Mouse (Mus musculus): ENCODE measurements at regions not wholly inside any gene's neighbourhood (a gene's known extent, or its start where the extent isn't known, plus 50 kb on each side); places are given as distances from the start of the nearest gene placed in this dataset.

DNA sequence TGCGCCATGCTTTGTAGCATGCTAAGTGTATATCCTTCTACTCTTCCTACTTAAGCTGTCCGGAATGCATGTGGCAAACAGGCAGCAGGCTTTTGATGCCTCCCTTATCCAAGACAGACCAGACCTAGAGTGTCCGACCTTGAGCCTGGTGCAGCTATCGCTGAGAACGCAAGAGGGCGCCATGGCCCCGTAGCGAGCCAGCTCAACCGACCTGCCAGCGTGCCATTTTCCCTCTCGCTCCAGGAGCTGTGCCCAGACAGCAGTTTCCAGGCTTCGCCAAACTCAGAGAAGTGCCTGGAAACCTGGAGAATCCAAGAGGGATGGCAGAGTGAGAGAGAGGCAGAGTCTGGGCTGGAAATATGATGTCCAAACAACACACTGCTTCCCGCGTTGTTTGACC, 155.8 kb upstream of the Gm12830 start:
- DNase-seq (ENCODE audit: low spot score in 2 of 2) = peak; percentile 89 to 90

DNA sequence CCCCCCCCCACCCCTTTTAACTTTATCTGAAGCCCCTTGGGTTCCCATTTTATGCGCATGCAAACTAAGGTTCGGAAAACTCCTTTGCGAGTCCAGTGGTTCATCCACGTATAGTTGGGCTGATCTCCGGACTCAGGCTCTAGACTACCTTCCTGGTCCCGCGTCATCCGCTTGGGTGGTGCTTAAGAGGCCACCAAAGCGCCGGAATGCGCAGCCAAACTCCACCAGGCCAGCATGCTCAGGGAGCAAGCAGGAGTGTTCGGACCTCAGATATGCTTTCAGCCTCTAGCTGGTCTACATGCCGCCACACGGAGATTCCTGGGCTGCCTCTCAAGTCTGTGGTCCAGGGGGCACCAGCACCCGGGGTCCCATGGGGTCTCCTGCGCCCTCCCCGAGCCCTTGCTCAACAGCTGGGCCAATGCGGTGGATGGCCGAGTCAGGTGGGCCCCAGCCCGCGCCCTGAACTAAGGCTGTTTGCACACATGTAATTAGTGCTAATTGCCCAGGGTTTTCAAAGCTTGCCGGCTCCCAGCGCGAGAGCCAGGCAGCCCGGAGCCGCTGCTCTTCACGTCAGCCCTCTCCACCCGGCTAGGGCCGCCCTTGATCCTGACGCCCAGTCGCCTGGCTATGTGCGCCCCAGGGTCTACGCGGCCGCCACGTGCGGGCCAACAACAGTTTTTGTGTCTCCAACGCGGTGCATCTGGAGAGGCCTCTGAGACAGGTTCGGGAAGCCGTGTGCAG, 155.1 kb upstream of the Gm12830 start:
- no peak for DNase-seq (ENCODE audit: low spot score in 2 of 2)

DNA sequence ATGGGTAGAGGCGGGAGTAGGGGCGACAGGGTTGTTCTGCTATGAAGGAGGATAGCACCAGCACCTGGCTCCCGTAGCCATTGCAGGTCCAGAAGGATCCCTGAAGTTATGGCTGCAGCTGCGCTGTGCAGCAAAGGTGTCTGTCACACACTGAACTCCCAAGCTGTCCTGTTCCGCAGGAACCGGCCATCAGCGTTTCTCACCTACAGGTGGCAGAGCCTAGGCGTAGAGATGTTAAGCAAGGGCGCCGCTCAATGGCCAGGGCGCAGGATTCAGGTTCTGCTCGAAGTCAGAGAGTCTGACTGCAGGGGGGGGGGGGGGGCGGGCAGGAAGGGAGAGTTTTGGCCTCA, 154.6 kb upstream of the Gm12830 start:
- no peak for DNase-seq (ENCODE audit: low spot score in 2 of 2)

DNA sequence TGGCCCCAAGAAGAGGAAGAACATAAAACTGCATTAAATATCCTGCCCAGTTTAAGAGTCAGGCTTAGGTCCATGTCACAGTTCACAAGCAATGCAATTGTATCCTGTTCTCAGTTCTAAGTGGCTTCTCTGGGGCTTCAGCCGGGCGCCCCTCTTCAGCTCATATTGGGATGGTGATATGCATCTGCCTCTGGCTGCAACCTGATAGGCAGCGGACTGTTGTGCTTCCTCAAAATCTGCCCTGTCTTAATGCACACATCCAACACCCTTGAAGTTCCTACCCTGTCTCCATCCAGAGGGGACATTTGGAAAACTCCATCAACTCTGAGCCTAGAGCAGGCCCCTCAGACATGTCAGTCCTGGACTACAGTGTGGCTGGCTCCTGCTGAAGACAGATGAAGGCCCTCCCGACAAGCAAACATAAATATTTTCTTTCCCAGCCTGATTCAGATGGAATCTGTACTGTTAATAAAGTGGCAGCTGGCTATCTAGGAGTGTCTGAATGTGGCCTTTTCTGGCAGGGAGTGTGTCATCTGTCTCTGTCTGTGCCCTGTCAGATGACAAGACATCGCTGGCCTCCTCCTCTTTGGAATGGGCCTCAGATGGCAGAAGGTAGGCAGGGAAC, 149.3 kb upstream of the Gm12830 start:
- no peak for DNase-seq (ENCODE audit: low spot score in 2 of 2)

DNA sequence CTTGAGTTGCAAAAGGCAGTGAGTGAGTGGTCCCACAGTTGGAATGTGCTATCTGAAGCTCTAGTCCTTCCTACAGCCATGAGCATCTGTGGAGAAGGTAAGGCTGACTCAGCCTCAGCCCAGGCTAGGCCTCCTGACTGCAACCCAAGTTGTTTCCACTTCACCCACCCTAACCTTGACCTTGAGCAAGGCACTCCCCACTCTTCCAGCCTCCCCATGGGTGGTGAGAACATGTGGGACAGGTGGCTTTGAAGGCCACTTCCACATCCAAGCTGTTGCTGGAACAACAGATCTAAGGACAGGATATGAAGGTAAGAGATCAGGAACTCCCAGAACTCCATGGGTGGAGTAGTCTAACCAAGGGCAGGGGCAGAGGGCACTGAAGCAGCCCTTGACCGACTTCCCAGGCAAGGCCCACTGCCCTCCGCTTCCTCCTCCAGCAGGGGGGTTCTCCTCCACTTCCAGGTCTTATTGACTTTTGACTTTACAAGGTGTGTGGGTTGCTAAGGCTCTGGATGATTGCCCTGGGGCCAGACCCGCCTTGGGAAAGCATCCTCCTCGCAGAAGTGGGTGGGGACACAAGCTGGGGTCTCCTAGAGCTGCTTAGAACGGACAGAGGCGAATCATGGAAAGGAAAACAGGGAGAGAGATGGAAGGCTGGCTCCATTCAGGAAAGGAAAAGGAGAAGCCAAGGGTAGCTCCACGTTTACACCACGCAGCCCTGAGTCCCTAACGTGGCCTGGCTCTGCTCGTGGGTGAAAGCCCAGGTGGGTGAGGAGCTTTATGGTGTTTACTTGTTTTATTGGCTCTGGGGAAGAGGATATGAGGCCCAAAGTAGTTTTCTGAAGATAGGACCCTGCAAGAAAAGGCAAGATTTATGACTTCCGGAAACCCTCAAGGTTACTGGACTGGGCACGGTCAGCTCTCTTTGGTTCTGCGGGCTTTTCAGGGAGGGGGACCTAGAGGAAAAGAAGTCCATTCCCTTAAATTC, 144.3 kb upstream of the Gm12830 start:
- DNase-seq (ENCODE audit: low spot score in 2 of 2) = no peak

DNA sequence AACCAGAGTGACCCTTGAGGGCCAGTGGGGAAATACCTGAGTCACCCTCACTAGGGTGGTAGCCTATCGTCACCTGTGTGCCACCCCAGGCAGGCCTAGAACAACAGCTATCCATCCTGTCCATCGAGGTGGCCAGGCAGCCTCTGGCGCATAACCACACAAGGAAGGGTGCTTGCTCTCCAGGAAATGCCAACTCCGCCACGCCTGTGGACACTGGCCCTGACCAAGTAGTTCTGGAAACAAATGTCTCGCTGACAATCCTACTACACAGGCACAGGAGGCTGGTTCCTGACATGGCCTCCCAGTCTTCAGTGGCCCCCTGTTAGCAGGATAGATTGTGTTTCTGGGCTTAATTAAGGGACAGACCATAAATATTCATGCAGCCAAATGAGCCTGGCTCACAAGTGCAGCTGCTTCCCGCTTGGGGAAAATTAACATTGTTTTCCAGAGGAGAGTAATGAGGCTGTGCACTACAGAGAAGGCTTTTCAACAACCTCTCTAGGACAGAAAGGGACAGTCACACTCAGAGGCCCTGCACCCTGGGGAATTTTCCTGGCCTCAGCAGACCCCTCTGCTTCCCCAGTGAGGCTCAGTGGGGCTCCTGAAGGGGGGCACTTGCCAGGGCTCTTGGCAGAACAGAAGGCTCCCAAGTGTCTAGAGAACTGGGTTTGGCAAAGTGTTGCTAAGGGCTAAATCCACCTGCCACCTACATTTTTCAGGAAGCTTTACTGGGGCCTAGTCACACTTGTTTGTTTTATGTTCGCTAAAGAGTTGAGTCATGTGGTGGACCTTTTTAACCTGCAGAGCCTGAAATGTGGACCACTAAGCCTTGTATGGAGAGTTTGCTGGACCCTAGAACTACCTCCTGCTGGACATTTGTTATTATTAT, 143.2 kb upstream of the Gm12830 start:
- peak in 1 of 2 experiments; percentile 39 for DNase-seq (ENCODE audit: low spot score in 2 of 2)

DNA sequence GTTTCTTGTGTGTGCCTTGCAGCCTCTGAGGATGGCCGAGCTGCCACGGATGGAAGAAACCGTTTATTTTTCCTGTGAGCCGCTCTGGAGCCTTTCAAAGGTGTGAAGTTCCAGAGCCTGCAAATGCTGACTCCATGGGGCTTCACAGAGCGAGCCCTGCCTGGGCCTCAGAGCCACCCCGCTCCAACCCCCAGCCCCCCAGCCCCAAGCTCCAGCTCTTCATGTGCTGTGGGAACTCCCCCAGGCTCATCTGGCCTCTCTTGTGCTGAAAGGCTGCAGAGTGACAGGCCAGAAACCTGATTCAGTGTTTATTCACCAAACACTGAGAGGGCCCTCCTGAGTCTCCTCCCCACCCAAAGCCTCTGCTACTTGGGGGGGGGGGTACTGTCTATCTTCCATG, 141.2 kb upstream of the Gm12830 start:
- DNase-seq (ENCODE audit: low spot score in 2 of 2) = no peak

DNA sequence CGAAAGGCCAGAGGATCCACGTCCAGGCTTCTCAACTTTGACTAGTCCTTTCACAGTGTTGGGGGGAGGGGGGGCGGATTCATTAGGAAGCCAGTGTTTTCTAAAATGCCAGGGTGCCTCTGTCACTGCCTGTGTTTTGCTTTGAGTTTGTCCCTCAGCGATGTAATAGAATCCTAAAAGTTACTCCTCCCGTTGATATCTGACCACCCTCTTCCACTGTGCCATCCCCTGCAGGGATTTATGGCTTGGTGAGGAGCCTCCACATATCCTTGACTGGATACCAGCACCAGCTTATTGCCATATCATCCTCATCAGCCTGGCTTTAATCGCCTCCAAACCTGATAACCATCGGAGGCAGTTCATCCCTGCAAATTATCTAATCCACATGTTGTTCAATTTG, 138.6 kb upstream of the Gm12830 start:
- no peak for DNase-seq (ENCODE audit: low spot score in 2 of 2)

DNA sequence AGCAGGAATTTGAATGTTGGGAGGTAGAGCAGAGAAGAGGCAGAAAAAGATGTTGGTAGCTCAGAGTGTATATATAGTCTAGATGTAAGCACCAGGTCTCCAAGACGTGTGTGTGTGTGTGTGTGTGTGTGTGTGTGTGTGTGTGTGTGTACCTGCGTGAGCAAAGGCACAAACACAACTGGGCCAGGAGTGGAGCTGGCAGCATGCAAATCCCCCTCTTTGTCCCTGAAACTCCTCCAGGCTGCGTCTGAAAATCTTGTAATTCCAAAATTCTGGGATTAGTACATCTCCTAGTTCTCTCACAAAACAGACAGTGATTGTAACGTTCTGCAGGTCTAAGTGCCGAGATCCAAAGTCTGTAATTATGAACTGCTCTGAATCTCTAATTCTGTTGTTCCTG, 137.8 kb upstream of the Gm12830 start:
- DNase-seq (ENCODE audit: low spot score in 2 of 2) = no peak

DNA sequence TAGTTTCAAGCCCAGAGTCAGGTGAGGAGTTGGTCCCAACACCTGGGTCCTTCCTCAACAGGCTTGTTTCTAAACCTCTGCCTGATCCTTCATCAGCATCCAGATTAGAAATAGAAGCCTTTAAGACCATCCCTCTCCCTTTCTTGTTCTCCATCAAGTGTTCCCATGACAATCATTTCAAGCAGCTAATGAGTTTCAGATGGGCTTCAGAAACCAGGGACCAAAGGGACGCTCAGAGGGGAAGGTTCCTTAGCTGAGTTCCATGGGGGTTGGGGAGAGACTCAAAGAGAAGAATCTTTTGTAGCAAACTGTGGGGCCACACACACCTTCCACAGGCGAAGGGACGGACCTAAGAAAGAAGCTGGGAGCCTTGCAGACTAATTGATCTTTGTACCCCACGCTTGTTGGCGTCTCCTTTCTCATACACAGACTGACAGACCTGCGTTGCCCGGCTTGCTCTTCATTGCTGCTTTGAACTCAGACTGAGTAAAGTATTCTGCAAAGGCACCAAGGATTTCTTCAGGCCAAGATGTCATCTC, 136.6 kb upstream of the Gm12830 start:
- no peak for DNase-seq (ENCODE audit: low spot score in 2 of 2)

DNA sequence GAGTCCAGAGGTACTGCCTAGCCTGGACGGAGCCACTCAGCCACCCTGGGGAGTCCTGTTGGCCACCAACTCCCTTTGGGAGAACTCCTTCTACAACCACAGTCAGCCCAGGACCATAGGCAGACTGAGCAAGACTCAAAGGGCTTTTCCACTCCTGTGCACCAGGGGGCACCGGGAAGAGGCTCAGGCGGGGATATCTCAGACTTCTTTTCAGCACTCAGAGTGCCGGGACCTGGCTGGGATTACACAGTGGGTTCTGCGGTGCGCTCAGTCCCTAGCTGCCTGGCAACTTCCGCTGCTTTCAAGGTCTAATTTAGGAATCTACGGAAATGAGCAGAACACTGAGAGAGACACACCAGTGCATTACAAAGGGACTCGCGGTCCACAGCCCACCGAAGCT, 136.1 kb upstream of the Gm12830 start:
- DNase-seq (ENCODE audit: low spot score in 2 of 2) = peak; percentile 49 to 62

DNA sequence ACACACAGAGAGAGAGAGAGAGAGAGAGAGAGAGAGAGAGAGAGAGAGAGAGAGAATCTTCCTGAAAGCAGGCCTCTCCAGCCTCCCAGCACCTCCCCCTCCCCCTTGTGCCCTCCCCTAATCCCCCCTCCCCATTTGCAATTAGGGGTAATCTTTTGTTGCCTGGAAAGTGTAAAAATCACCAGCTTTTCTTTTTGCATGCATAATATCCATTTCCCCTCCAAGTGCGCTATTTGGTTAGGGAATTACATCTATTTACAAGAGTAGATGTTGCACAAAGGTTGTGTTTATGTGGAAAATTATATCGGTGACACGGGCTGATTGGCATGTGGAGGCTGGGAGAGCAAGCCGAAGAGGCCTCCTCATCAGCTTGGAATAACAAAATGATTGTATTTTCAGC, 135.4 kb upstream of the Gm12830 start:
- DNase-seq (ENCODE audit: low spot score in 2 of 2) = no peak

DNA sequence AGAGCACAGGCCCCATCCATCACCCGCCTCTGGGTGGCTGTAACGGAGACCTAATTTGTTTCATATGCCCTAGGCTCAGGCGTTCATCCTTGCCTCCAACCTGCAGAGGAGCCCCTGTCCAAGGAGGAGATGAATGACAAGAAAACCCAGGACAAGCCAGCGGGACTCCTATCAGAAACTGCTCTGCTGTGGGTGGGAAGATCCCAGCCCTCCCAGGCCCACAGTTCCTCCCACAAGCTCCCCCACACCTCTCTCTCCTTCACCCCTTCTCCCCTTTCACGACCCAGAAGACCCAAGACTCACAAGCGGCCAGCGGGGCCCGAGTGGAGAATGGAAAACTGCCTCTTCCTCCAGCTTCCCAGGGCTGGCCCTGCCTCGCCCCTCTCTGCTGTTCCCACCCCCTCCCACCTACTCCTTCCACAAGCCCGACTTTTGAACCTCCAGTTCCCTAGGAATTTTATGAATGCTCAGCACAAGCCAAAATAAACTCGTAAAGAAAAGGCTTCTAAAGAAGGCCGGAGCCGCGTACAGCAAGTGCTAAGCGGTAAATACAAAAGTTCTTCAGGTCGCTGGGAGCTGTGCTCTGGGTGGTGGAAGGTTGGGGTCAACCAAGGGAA, 133.1 kb upstream of the Gm12830 start:
- DNase-seq (ENCODE audit: low spot score in 2 of 2) = no peak

DNA sequence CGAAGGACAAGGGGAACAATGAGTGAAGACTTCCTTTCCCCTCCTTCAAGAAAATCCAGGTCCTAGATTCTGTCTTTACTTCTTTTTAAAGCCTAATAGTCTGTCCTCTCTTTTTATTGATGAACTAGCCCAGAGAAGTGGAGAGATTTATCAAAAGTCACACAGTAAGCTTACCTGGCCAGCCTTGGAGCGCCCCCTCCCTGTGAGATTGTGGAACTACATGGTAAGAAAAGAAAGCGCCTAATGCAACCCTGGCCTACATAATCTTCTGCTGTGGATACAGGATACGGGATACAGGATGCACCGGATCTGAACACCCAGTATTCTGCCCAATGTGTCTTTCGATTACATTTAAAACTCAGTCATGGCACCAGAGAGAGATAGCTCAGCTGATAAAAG, 132.6 kb upstream of the Gm12830 start:
- DNase-seq (ENCODE audit: low spot score in 2 of 2) = no peak

DNA sequence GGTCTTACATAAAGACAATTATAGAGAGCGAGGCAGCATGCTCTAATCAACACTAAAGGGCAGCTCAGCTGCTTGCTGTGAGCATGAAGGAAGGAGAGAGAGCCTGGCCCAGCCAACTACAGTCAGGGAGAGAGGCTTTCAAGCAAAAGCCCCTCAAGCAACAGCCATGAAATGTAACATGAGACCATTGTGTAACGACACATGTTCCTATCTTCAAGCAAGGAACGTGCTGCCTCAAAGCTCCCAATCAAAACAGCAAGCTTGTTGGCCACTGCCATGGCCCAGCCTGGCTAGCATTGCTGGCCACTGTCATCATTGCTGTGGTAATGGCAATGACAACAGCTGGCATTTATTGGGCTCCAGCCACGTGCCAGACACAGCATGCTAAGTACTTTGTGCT, 115.9 kb upstream of the Gm12830 start:
- DNase-seq (ENCODE audit: low spot score in 2 of 2) = no peak

DNA sequence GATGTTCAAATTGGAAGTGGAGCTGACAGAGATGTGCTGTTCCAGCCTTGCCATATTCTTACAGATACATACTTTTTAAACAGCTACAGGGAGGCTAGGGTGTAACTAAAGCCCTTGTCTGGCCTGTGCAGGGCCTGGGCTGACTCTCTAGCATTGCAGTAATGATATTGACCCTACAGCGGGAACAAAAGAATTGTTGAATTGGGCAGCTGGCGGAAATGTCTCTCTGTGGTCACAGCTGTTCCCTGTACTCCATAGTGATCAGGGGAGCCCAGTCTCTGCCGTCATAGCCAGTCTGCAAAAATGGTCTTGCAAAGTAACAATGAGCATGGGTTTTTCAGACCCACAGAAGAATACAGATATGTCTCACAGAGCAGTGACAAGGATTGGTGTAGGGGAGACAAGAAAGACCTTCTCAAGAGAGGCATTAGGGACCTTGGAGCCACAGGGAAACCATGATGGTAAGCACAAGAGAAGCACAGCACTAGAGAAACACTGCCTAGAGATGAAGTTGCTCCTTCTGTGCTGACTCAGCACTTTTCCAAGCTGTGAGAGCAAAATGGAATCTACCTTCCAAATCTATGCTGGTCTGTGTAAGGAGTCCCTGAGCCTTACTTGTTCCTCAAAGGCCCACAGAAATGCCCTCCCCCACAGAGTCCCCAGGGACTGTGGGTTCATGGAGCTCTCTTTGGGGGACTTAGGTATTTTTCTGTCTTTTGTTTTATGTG, 111.2 kb upstream of the Gm12830 start:
- DNase-seq (ENCODE audit: low spot score in 2 of 2) = no peak

DNA sequence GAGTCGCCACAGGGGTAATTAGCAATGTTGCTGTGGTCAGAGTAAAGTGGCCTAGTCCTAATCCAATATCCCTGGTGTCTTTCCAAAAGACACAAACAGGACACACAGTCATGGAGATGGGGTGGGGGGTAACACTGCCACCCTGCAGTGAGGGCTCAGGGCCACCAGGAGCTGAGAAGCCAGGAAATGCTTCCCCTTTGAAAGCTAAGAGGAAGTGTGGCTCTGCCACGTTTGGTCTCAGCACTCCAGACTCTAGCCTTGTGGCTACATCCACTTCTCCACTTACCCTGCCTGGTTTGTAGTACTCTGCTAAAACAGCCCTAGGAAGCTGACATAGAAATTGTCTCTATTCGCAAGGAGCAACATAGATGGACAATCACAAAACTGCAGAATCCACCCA, 110.4 kb upstream of the Gm12830 start:
- DNase-seq (ENCODE audit: low spot score in 2 of 2) = no peak

DNA sequence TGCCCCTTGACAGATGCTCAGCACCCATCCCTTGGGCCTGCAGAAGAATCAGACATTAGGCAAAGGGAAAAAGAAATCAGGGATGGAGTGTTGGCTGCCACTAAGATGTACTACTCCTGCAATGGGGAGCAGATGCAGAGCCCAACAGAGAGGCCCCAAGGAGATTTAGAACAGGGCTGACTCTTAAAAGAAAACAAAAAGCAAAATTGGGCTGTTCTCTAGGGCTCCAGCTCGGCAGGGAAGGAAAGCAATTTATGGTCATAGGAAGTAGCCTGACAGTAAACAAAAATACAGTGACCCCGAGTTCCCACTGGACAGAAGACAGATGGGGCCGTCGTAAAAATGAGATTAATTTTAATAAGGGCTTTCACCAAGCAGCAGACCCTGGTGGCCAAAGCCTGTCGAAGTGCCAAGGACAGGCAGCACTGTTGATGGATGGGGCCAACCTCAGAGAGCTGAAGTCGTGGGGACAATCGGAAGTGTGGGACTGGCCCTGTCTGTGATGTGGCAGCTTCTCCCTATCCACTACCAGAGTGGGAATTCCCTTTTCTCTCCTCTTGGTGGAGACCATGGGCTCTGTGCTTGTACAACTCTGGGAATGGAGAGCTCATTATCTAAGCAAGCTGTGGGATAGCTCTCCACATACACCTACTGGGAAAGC, 109.4 kb upstream of the Gm12830 start:
- no peak for DNase-seq (ENCODE audit: low spot score in 2 of 2)

DNA sequence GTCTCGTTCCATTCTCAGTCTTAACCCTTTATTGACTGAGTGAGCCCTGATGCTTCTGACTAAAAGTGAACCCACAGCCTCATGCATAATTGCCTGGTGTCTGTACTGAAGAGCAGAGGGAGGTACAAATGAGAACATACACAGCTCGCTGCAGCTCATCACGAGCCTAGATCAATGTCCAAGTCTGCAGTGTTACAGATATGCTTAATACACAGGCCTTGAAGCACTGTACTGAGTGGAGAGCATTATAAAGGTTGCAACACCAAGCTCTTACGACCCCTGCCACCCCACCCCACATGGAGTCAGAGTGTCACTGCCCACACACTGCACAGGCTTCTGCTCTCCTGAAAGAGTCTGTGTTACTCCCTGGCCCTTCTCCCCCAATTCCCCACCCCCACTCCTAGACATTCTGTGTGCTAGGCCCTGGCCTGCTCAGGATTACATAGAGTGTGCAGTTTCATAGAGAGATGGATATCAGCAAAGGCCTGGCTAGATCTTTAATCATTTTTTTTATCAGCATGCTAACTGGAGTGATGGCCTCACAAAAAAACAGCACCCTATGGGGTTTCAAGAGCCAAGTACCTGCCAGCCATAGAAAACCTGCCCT, 108.5 kb upstream of the Gm12830 start:
- DNase-seq (ENCODE audit: low spot score in 2 of 2) = no peak

Measured in layer of hippocampus, postnatal 10 days (tissue).